Mouse (Mus musculus) liver, postnatal 0 days (tissue): ENCODE data around the gene Prss16.

Experiments
- CTCF ChIP-seq: sonication (generic); IDR thresholded peaks from 2 replicates; pipeline ENCODE4 v1.5.1; 2016; ENCODE audit warnings: antibody characterized with exemption, low read depth
- EP300 ChIP-seq: IDR thresholded peaks from 2 replicates; pipeline ENCODE4 v1.6.1; 2016; ENCODE audit warnings: antibody characterized with exemption, low read depth, mild to moderate bottlenecking

DNA sequence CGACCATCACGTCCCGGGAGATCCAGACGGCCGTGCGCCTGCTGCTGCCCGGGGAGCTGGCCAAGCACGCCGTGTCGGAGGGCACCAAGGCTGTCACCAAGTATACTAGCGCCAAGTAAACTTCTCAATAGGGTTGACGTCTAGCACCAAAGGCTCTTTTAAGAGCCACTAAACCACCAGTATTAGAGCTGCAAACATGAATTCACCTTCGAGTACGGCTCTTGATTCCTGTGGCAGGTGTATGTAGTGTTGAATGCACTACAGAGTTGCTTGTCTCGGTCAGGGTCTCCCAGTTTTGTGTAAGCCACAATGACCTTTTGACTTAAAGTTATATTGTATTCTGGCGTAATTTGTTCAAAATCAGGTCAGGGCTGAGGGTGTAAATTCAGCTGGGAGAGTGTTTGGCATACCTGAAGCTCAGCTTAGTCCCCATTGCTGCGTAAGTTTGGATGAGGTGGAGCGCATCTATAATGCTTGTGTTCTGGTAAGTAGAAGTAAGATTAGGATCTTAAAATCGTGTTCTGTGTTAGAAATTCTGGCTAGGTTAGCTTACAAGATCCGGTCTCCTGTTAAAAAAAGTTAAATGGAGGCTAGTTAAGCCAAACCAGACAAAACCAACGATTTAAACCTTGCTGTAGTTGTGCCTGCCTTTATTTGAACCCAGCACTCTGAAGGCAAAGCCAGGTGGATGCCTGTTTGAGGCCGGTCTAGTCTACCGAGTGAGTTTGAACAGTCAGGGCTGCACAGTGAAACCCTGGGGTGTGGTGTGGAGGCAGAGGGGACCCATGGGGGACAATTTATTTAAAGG, 26.8 kb upstream of the Prss16 start:
- TF ChIP-seq CTCF (no peak), EP300 (no peak)
